24 mouse cellular contexts compared by ENCODE assay signal in the genomic region with DNA sequence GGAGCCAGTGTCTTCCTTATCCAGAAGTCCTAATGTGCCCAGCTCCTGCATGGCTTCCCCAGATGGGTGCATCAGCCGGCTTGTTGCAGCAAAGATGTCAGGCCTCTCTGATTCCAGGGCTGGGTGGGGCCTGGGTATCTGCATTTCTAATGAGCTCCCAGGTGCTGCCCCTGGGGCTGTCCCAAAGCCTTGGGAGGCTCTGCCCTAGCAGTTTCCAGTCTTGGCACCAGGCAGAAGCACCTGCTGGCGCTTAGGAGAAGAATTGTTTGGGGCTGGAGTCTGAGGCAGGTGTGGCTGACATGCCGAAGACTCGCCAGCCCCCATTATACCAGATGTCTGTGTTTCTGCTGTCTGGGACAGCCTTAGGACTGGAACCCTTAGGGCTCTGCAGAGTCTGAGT. TPM values are rescaled to one million over a fixed set of nuclear protein-coding genes. Genes with fewer than 3 reads are reported as not detected.
"Had no signal": no experiment of that assay in that cellular context is flagged by ENCODE, and none has a peak within 500 bp of the region (broad histone marks: within the 10 kb centered on the region; RNA-seq: fewer than 3 reads in every experiment).

No protein-coding gene starts in this region.

- H3K4me3 ChIP-seq: limb, embryonic 12.5 days; limb, embryonic 15.5 days; liver, embryonic 15.5 days had no signal

- ATAC-seq: intestine, postnatal 0 days had no signal

- H3K27ac ChIP-seq: limb, embryonic 12.5 days; limb, embryonic 15.5 days; liver, embryonic 15.5 days; macrophage had no signal

- H3K4me2 ChIP-seq: limb, embryonic 12.5 days; limb, embryonic 15.5 days had no signal

- DNase-seq: kidney, adult 2 months; kidney, postnatal 10 days; kidney, postnatal 36 days; left cerebral cortex, postnatal 4 days; lung, adult 2 months; lung, postnatal 14 days; midbrain, embryonic 14.5 days; thymus, adult 18-20 months; thymus, postnatal 36 days had no signal

- H3K9ac ChIP-seq: limb, embryonic 12.5 days; limb, embryonic 15.5 days; liver, embryonic 15.5 days had no signal

- H3K36me3 ChIP-seq: limb, embryonic 12.5 days; limb, embryonic 15.5 days; liver, embryonic 15.5 days had no signal

- H3K9me3 ChIP-seq: limb, embryonic 12.5 days; limb, embryonic 15.5 days; liver, embryonic 15.5 days had no signal

RNA-seq across cellular contexts. Expression of a gene that starts 15.7 kb away (rescaled TPM):
- polyA plus RNA-seq: liver, embryonic 15.5 days; macrophage had no signal

RNA-seq across cellular contexts. Expression of a gene that starts 19.8 kb away (rescaled TPM):
- polyA plus RNA-seq: intestine, postnatal 0 days; kidney, adult 2 months; kidney, embryonic 14.5 days; limb, embryonic 12.5 days; limb, embryonic 15.5 days; liver, embryonic 15.5 days; lung, adult 2 months; lung, embryonic 16.5 days; macrophage; midbrain, embryonic 14.5 days; midbrain, postnatal 0 days; neural tube, embryonic 11.5 days; neural tube, embryonic 14.5 days; small intestine, adult 2 months; spleen, adult 2 months; stomach, embryonic 16.5 days; testis, adult 2 months; urinary bladder, adult 2 months had no signal

RNA-seq across cellular contexts. Expression of a gene that starts 26.3 kb away (rescaled TPM):
- polyA plus RNA-seq: intestine, postnatal 0 days; kidney, adult 2 months; kidney, embryonic 14.5 days; limb, embryonic 12.5 days; limb, embryonic 15.5 days; liver, embryonic 15.5 days; lung, adult 2 months; lung, embryonic 16.5 days; macrophage; midbrain, embryonic 14.5 days; midbrain, postnatal 0 days; neural tube, embryonic 11.5 days; neural tube, embryonic 14.5 days; small intestine, adult 2 months; spleen, adult 2 months; stomach, embryonic 16.5 days; testis, adult 2 months; urinary bladder, adult 2 months had no signal

RNA-seq across cellular contexts. Expression of a gene that starts 35.7 kb away (rescaled TPM):
- polyA plus RNA-seq: intestine, postnatal 0 days; kidney, adult 2 months; kidney, embryonic 14.5 days; limb, embryonic 12.5 days; limb, embryonic 15.5 days; liver, embryonic 15.5 days; lung, adult 2 months; lung, embryonic 16.5 days; macrophage; midbrain, embryonic 14.5 days; midbrain, postnatal 0 days; neural tube, embryonic 11.5 days; neural tube, embryonic 14.5 days; small intestine, adult 2 months; spleen, adult 2 months; stomach, embryonic 16.5 days; testis, adult 2 months; urinary bladder, adult 2 months had no signal

RNA-seq across cellular contexts. Expression of a gene that starts 40.5 kb away (rescaled TPM):
- polyA plus RNA-seq: intestine, postnatal 0 days; kidney, adult 2 months; kidney, embryonic 14.5 days; limb, embryonic 12.5 days; liver, embryonic 15.5 days; lung, adult 2 months; lung, embryonic 16.5 days; macrophage; midbrain, embryonic 14.5 days; midbrain, postnatal 0 days; neural tube, embryonic 11.5 days; neural tube, embryonic 14.5 days; small intestine, adult 2 months; spleen, adult 2 months; testis, adult 2 months; urinary bladder, adult 2 months had no signal
